Mouse (Mus musculus) urinary bladder, postnatal 10 days (tissue): Measurements from ENCODE around the gene Brpf1.

Experiments
- DNase-seq: peaks from one replicate; pipeline ENCODE4 v3.0.0; 2022; ENCODE audit warnings: low spot score

Gene Brpf1

GRCm38 (mm10) chr6:113306986-113307349, at the start of gene Brpf1:
Brpf1 (plus strand) TSS chr6:113307137.
- no peak for DNase-seq

- no peak for DNase-seq
Observed at GRCm38 (mm10) chr6:113261174-113261858, 45.6 kb upstream of the Brpf1 start.

- DNase-seq, result no peak
Observed at GRCm38 (mm10) chr6:113263531-113263930, 43.4 kb upstream of the Brpf1 start.

GRCm38 (mm10) chr6:113264429-113264828, 42.5 kb upstream of the Brpf1 start:
- DNase-seq, result no peak

GRCm38 (mm10) chr6:113266996-113267655, 39.8 kb upstream of the Brpf1 start:
- no peak for DNase-seq

GRCm38 (mm10) chr6:113267988-113268387, 38.9 kb upstream of the Brpf1 start:
- DNase-seq, result no peak

GRCm38 (mm10) chr6:113272365-113272764, 34.6 kb upstream of the Brpf1 start:
- no peak for DNase-seq

GRCm38 (mm10) chr6:113276846-113277245, 30.1 kb upstream of the Brpf1 start:
- DNase-seq, result no peak

- DNase-seq, result no peak
Observed at GRCm38 (mm10) chr6:113281676-113282075, 25.3 kb upstream of the Brpf1 start.

GRCm38 (mm10) chr6:113282101-113282802, 24.7 kb upstream of the Brpf1 start, which contains the start of gene Cpne9:
Cpne9 (plus strand) TSS chr6:113282307.
- DNase-seq, result no peak

GRCm38 (mm10) chr6:113282969-113283368, 24.0 kb upstream of the Brpf1 start:
- DNase-seq, result no peak

- DNase-seq, result no peak
Observed at GRCm38 (mm10) chr6:113283500-113283899, 23.4 kb upstream of the Brpf1 start.

GRCm38 (mm10) chr6:113284931-113285330, 22.0 kb upstream of the Brpf1 start:
- no peak for DNase-seq

- DNase-seq, result no peak
Observed at GRCm38 (mm10) chr6:113286316-113286715, 20.6 kb upstream of the Brpf1 start.

GRCm38 (mm10) chr6:113287236-113287635, 19.7 kb upstream of the Brpf1 start:
- no peak for DNase-seq

- no peak for DNase-seq
Observed at GRCm38 (mm10) chr6:113289346-113289745, 17.6 kb upstream of the Brpf1 start.

- no peak for DNase-seq
Observed at GRCm38 (mm10) chr6:113290346-113290745, 16.6 kb upstream of the Brpf1 start.

- DNase-seq, result no peak
Observed at GRCm38 (mm10) chr6:113292938-113293337, 14.0 kb upstream of the Brpf1 start.

GRCm38 (mm10) chr6:113296046-113296445, 10.9 kb upstream of the Brpf1 start:
- no peak for DNase-seq

- no peak for DNase-seq
Observed at GRCm38 (mm10) chr6:113296639-113297038, 10.3 kb upstream of the Brpf1 start.

- no peak for DNase-seq
Observed at GRCm38 (mm10) chr6:113301350-113301749, 5.6 kb upstream of the Brpf1 start.

GRCm38 (mm10) chr6:113302258-113302657, 4.7 kb upstream of the Brpf1 start:
- DNase-seq, result no peak
